Mouse (Mus musculus) brown adipose tissue, adult 24 weeks (tissue): ENCODE results near the gene Gm14226. TPM values are rescaled to one million over a fixed set of nuclear protein-coding genes. Genes with fewer than 3 reads are reported as not detected.

ENCODE experiments used
- H3K27ac ChIP-seq: fragments of 200-500 bp; replicated peaks from 2 replicates; pipeline ENCODE4 v1.5.1; 2012; ENCODE audit warnings: low read depth, mild to moderate bottlenecking, low read length
- H3K4me1 ChIP-seq: fragments of 200-500 bp; 2 replicates; pipeline ENCODE4 v1.6.1; 2012; ENCODE audit warnings: low read length, mixed read lengths; ENCODE audit not compliant: control insufficient read depth, insufficient read depth, insufficient read length
- H3K4me3 ChIP-seq: fragments of 200-500 bp; 2 replicates; pipeline ENCODE4 v1.5.1; 2012; ENCODE audit warnings: low read depth, mild to moderate bottlenecking, low read length, moderate library complexity; ENCODE audit not compliant: insufficient read depth
- polyA plus RNA-seq: library from polyadenylated mRNA; stranded (reverse); fragments of >200 nt; gene quantifications from 2 replicates; pipeline ENCODE4 v1.2.4, GENCODE M21; 2012; ENCODE audit not compliant: missing spikeins, insufficient read depth, insufficient read length

Gene Gm14226
- polyA plus RNA-seq, 1 experiment, result not detected

DNA sequence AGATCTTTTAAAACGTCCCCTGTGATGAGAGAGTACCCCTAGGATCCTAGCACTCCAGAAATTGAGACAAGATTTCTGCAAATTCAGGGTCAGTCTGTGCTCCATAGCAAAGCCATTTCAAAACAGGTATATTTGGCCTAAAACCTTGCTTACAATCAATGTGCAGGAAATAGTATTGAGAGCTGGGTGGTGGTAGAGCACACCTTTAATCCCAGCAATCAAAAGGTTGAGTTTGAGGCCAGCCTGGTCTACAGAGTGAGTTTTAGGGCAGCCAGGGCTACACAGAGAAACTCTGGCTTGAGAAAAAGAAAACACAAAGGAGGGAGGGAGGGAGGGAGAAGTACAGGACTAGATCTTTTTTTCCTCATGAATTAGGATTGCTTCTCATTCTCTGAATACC lies 39.3 kb downstream of the Gm14226 start:
- no peak overlapping the region for H3K4me3 ChIP-seq
- no peak overlapping the region for H3K27ac ChIP-seq
- peaks cover 7% of the 10 kb centered on the region; the same call in 1 of the 2 replicates for H3K4me1 ChIP-seq

DNA sequence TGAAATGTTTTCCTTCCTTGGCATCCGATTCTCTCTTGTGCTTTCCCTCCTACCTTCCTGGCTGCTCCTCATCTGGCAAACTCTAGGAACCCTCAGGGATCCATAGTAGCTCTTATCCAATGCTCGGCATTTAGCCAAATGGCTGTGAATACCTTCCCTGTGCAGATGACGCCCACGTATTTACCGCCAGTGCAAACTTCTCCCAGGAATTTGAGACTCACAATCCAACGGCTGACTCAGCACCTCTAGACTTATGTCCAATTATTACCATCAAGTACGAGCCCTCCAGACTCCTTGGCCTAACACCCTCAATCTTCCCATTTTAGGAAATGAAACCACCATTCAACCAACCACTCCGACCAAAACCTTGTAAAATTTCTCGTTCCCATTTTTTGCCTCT lies 53.0 kb downstream of the Gm14226 start:
- Histone ChIP-seq H3K4me3 (no peak overlapping the region), H3K4me1 (peaks cover 6% of the 10 kb centered on the region; the same call in 1 of the 2 replicates), H3K27ac (no peak overlapping the region)

GRCm38 (mm10) chr2:155072353-155073145 lies 54.5 kb downstream of the Gm14226 start:
- Histone ChIP-seq H3K4me3 (no peak overlapping the region), H3K27ac (no peak overlapping the region), H3K4me1 (peaks cover 6% of the 10 kb centered on the region; the same call in 1 of the 2 replicates)

GRCm38 (mm10) chr2:155073347-155073746 lies 55.3 kb downstream of the Gm14226 start:
- Histone ChIP-seq H3K4me1 (peaks cover 6% of the 10 kb centered on the region; the same call in 1 of the 2 replicates), H3K4me3 (no peak overlapping the region), H3K27ac (no peak overlapping the region)

DNA sequence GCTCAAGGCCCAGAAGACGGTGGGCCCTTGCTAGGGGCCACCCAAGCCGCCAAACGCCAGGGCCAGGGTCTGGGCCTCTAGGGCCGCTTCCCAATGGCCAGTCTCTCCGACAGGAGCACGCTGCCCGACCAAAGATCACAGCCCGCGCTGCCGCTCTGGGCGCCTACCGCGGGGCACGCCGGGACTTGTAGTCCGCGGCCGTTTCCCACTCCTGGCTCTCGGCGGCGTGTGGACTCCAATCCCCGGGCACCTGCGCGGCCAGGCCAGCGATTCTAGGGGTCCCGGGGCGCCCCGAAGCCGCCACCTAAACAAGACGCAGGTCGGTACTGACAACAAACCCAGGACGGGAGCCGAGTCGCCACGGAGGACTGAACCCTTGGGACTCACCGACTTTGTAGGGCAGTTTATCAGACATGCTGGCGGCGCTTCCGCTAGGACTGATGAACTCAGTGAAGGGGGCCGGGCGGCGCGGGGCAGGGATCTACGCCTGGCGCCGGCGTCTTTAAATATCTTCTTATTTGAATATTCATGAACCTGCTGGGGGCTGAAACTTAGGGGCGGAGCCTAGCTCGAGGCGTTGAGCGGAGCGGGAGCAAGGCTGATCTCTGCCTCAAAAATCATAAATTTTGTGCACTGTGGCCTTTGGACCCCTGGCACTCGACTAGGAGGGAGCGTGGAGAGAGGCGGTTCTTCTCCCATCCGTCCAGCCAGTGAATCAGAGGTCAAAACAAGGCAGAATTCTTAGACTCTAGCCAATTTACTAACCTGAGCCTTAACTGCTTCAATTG lies 56.1 kb downstream of the Gm14226 start, which contains the start of gene Ahcy:
Gene Ahcy (minus strand): TSS at position 520 of the 788 bp plus-strand sequence.
- peak within 1 kb of the TSS; percentile 89 for H3K4me3 ChIP-seq
- peaks cover 6% of the 10 kb centered on the region; the same call in 1 of the 2 replicates for H3K4me1 ChIP-seq
- H3K27ac ChIP-seq, result 0 out of 2 replicates have a peak within 1 kb of the TSS, but pooled peaks have one; percentile 37

DNA sequence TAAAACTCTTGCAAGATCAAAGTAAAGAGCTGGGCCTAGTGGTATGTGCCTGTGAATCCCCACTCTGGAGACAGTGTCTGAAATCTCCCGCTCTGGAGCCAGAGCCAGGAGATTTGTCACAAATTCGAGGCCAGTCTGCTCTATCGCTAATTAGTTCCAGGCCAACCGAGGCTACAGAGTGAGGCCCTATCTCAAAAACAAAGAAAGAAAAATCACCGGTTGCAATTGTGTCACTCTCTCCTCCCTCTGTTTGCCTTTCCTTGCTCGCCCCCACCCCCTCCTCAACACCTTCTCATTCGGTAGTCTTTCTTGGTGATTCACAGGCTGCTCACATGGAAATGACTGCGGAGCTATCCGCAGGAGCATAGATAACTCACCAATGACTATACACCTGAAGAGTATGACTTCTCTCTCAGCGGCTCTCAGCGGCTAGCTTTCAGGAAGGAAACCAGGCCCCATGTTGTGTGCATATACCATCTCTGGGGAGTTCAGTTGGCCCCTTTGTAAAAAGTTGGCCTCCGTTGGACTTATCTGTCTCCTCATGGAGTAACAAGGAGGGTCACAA lies 56.8 kb downstream of the Gm14226 start:
- Histone ChIP-seq H3K4me3 (peak overlapping the region; percentile 89), H3K4me1 (peaks cover 6% of the 10 kb centered on the region; the same call in 1 of the 2 replicates)

DNA sequence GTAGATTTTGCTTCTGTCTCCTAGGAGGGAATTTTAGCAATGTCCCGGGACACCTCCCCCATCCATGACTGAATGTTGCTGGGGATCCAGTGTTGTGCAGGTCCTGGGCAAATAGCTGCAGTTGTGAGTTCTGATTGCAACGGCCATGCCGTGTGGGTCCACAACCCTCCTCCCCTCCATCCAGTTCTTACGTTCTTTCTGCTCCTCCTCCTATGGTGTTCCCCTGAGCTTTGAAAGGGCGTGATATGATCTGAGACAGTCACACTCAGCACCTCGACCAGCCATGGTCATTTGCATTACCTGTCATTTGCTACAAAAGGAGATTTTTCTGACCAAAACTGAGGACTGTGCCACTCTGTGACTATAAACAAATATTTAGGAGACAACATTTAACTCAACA lies 57.6 kb downstream of the Gm14226 start:
- no peak overlapping the region for H3K4me3 ChIP-seq
- no peak overlapping the region for H3K27ac ChIP-seq

More for the DNA sequence above, 56.8 kb downstream of the Gm14226 start:
- no peak overlapping the region for H3K27ac ChIP-seq

More for the DNA sequence above, 57.6 kb downstream of the Gm14226 start:
- H3K4me1 ChIP-seq, result peaks cover 6% of the 10 kb centered on the region; the same call in 1 of the 2 replicates

Other genes with a start within 250 kb of the Gm14226 start
- gene Gm14214, start 248.2 kb upstream of the Gm14226 start, polyA plus RNA-seq, result not detected in 2 replicates
- gene Raly, start 227.2 kb upstream of the Gm14226 start, polyA plus RNA-seq, result 51.8 and 60.5 TPM in 2 replicates
- not detected in 2 replicates for gene a, start 226.9 kb upstream of the Gm14226 start, polyA plus RNA-seq
- gene Eif2s2, start 125.3 kb upstream of the Gm14226 start, polyA plus RNA-seq, result 65.4 and 71.7 TPM in 2 replicates
- 9.7 and 13.2 TPM in 2 replicates for gene Ahcy, start 56.2 kb downstream of the Gm14226 start, polyA plus RNA-seq
- gene Itch, start 115.2 kb downstream of the Gm14226 start, polyA plus RNA-seq, result 18.4 and 18.6 TPM in 2 replicates
- gene Dynlrb1, start 218.3 kb downstream of the Gm14226 start, polyA plus RNA-seq, result 372 and 376 TPM in 2 replicates